Mouse (Mus musculus): ENCODE measurements around the gene Ssh1. TPM values are rescaled to one million over a fixed set of nuclear protein-coding genes. Genes with fewer than 3 reads are reported as not detected.

Ssh1 gene
- total RNA-seq, 1 experiment from 2014 or later, result 4.4 TPM

DNA sequence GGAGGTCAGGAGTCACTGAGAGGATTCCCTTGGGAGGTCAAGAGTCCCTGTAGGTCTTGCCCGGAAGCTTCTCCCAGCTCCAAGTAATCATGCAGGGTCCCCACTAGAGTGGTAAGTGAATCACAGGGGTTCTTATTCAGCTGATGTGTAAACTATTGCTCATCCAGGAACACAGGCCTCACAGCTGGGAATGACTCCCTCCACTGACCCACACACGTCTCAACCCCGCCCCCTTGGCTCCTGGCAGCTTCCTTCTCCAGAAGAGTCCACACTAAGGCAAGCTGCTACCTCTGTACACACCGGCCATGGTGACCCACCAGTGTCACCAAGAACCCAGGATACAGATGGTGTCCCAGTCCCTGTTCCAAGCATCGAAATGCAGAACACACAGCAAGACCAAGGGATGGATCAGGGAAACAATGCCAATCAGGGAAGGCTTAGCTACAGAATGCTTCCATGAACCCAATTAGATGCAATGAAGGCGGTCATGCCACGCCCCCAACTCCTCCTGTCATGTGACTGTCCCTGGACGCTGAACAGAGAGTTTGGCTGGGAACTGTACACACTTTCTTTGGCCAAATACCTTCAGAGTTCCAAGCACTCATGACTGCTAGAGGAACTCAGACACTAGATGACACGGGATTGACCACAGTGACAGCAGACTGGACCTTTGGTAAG is 18.0 kb downstream of the Ssh1 start:
- no peak for ATAC-seq (replicated peaks in 1 of 2; ENCODE audit: insufficient read depth in 1 of 2, low FRiP score in 2 of 2, low TSS enrichment in 1 of 2, low read depth in 1 of 2, poor library complexity in 2 of 2, severe bottlenecking in 2 of 2)

GRCm38 (mm10) chr5:113974576-113974975 is 19.1 kb downstream of the Ssh1 start:
- ATAC-seq (replicated peaks in 1 of 2; ENCODE audit: insufficient read depth in 1 of 2, low FRiP score in 2 of 2, low TSS enrichment in 1 of 2, low read depth in 1 of 2, poor library complexity in 2 of 2, severe bottlenecking in 2 of 2), result no peak

DNA sequence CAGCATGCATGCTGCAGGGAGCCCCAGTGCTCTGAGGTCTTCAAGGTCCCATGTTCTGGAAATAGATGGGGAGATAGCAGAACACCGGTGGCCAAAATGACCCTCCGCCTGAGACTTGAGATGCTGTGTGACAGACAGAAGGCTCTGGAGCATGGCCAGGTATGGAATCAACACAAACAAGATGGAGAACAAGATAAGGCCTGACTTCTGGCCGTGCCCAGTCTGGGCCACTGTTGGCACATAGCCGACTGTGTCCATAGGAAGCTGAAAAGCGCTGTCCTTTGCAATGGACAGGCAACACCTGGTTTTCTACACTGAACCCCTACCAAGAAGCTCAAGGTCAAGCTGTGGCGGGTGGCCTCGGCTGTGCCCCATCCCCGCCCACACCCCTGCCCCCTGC is 19.9 kb downstream of the Ssh1 start:
- no peak for ATAC-seq (replicated peaks in 1 of 2; ENCODE audit: insufficient read depth in 1 of 2, low FRiP score in 2 of 2, low TSS enrichment in 1 of 2, low read depth in 1 of 2, poor library complexity in 2 of 2, severe bottlenecking in 2 of 2)

GRCm38 (mm10) chr5:113972589-113973515 is 20.8 kb downstream of the Ssh1 start:
- ATAC-seq (replicated peaks in 1 of 2; ENCODE audit: insufficient read depth in 1 of 2, low FRiP score in 2 of 2, low TSS enrichment in 1 of 2, low read depth in 1 of 2, poor library complexity in 2 of 2, severe bottlenecking in 2 of 2), result no peak

- no peak for ATAC-seq (replicated peaks in 1 of 2; ENCODE audit: insufficient read depth in 1 of 2, low FRiP score in 2 of 2, low TSS enrichment in 1 of 2, low read depth in 1 of 2, poor library complexity in 2 of 2, severe bottlenecking in 2 of 2)
Observed at GRCm38 (mm10) chr5:113971434-113971960, 22.2 kb downstream of the Ssh1 start.

DNA sequence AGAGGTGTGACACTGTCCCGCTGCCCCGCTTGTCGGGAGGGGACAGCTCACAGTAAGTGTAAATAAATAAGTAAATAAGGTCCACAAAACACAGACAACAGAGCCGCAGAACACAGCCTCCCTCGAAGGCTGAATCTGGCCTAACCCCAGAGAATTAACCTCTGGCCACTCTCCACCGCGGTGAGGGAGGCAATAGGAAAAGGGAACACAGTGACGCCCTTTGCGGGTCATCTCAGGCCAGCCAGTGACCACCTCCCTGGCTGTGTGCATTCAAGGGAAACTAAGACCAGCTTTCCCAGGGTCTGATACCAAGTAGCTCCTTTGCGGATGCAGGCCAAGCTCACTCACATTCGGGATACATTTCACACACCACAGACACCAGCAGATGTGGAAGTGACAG is 25.3 kb downstream of the Ssh1 start:
- ATAC-seq (replicated peaks in 1 of 2; ENCODE audit: insufficient read depth in 1 of 2, low FRiP score in 2 of 2, low TSS enrichment in 1 of 2, low read depth in 1 of 2, poor library complexity in 2 of 2, severe bottlenecking in 2 of 2), result no peak

GRCm38 (mm10) chr5:113966452-113967150 is 27.1 kb downstream of the Ssh1 start:
- ATAC-seq (replicated peaks in 1 of 2; ENCODE audit: insufficient read depth in 1 of 2, low FRiP score in 2 of 2, low TSS enrichment in 1 of 2, low read depth in 1 of 2, poor library complexity in 2 of 2, severe bottlenecking in 2 of 2), result no peak

GRCm38 (mm10) chr5:113965659-113966185 is 28.0 kb downstream of the Ssh1 start:
- ATAC-seq (replicated peaks in 1 of 2; ENCODE audit: insufficient read depth in 1 of 2, low FRiP score in 2 of 2, low TSS enrichment in 1 of 2, low read depth in 1 of 2, poor library complexity in 2 of 2, severe bottlenecking in 2 of 2), result no peak

DNA sequence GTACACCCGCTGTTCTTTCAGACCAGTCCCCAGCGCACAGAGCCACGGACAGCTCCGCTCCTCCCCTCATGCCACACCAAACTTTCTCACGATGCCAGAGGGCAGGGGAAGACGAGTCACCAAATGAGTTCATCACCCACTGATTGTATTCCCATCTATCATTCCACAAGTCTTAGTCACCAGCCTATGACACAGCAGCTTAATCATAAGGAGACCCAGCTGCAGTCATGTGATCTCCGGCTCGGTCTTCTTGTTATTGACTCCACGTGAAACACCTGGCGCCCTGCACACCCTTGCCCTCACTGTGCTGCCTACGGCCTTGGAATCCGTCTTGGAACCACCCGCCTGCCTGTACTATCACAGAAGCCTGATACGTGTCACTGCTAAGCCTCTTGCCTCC is 28.7 kb downstream of the Ssh1 start:
- no peak for ATAC-seq (replicated peaks in 1 of 2; ENCODE audit: insufficient read depth in 1 of 2, low FRiP score in 2 of 2, low TSS enrichment in 1 of 2, low read depth in 1 of 2, poor library complexity in 2 of 2, severe bottlenecking in 2 of 2)

- no peak for ATAC-seq (replicated peaks in 1 of 2; ENCODE audit: insufficient read depth in 1 of 2, low FRiP score in 2 of 2, low TSS enrichment in 1 of 2, low read depth in 1 of 2, poor library complexity in 2 of 2, severe bottlenecking in 2 of 2)
Observed at GRCm38 (mm10) chr5:113961776-113962175, 31.9 kb downstream of the Ssh1 start.

GRCm38 (mm10) chr5:113960416-113960815 is 33.3 kb downstream of the Ssh1 start:
- no peak for ATAC-seq (replicated peaks in 1 of 2; ENCODE audit: insufficient read depth in 1 of 2, low FRiP score in 2 of 2, low TSS enrichment in 1 of 2, low read depth in 1 of 2, poor library complexity in 2 of 2, severe bottlenecking in 2 of 2)

DNA sequence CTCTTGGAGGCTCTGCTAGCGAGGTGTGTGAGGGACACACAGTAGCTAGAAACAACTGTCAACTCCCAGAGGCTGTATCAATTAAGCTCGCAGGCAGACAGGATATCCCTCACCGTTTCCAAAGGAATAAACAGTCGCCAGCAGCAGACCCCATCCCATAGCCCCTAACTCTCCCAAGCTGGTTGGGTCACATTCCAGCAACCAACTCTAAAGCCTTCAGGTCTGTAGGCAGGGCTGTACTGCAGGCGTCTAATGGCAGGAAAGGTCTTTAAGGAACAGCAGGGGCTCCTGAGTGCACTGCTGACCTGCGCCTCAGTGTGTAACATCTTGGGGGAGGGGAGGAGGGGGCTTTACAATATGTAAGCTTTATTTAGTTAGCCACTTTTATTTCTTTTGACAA is 34.7 kb downstream of the Ssh1 start:
- no peak for ATAC-seq (replicated peaks in 1 of 2; ENCODE audit: insufficient read depth in 1 of 2, low FRiP score in 2 of 2, low TSS enrichment in 1 of 2, low read depth in 1 of 2, poor library complexity in 2 of 2, severe bottlenecking in 2 of 2)

DNA sequence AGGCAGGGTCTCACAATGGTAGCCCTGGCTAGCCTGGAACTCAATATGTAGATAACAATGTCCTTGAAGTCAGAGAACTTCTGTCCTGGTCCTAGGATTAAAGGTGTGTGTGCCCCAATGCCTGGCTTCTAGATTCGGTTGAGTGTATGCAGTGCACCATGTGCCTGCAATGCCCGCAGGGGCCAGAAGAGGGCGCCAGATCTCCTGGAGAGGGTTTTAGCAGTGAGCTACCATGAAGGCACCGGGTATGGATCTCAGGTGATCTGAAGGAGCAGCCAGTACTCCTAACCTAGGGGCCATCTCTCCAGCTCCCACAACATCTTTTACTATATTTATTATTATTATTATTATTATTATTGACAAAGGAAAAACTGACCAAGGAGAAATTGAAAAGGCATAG is 37.2 kb downstream of the Ssh1 start:
- 0 out of 4 replicates have a peak, but pooled peaks of 1 of the 2 experiments have one; percentile 38 for ATAC-seq (replicated peaks in 1 of 2; ENCODE audit: insufficient read depth in 1 of 2, low FRiP score in 2 of 2, low TSS enrichment in 1 of 2, low read depth in 1 of 2, poor library complexity in 2 of 2, severe bottlenecking in 2 of 2)

DNA sequence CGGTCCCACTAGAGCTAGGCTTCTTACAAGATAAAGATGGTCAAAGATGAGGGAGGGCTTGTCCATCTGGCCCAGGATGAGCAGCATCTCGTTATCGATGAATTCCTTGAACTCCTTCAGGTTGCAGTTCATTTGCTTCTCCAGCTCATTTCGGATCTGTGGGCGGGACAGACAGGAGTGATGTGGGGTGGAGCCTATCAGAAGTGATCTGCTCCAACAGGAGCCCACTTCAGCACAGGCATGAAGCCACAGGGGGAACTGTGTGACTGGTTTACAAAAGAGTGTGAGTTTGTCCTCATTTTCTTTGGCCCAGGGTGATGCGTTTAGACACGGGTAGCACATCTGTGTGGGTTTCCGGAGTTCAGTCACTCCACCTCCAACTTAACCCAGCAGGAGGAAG is 38.0 kb downstream of the Ssh1 start:
- ATAC-seq (replicated peaks in 1 of 2; ENCODE audit: insufficient read depth in 1 of 2, low FRiP score in 2 of 2, low TSS enrichment in 1 of 2, low read depth in 1 of 2, poor library complexity in 2 of 2, severe bottlenecking in 2 of 2), result no peak

DNA sequence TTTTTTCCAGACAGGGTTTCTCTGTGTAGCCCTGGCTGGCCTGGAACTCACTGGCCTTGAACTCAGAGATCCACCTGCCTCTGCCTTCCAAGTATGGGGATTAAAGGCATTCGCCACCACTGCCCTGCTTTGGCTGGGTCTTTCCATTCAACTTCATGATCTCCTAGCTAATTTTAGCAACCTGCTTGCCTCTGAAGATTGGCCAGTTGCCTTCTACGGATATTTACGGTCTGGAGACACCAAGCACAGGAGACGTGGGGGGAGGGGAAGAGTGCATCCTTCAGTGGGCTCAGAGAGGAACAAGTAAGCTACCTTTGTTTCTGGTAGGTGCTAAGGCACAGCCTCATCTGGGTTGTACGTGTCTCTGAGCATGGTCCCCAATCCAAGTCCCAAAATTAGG is 38.4 kb downstream of the Ssh1 start:
- no peak for ATAC-seq (replicated peaks in 1 of 2; ENCODE audit: insufficient read depth in 1 of 2, low FRiP score in 2 of 2, low TSS enrichment in 1 of 2, low read depth in 1 of 2, poor library complexity in 2 of 2, severe bottlenecking in 2 of 2)

GRCm38 (mm10) chr5:113954421-113954820 is 39.3 kb downstream of the Ssh1 start:
- peak; percentile 38 to 48; a peak in 1 of 4 replicates for ATAC-seq (replicated peaks in 1 of 2; ENCODE audit: insufficient read depth in 1 of 2, low FRiP score in 2 of 2, low TSS enrichment in 1 of 2, low read depth in 1 of 2, poor library complexity in 2 of 2, severe bottlenecking in 2 of 2)

- ATAC-seq (replicated peaks in 1 of 2; ENCODE audit: insufficient read depth in 1 of 2, low FRiP score in 2 of 2, low TSS enrichment in 1 of 2, low read depth in 1 of 2, poor library complexity in 2 of 2, severe bottlenecking in 2 of 2), result peak; percentile 63 to 66
Observed at GRCm38 (mm10) chr5:113952519-113952918, 41.2 kb downstream of the Ssh1 start.

All from hematopoietic stem cell, adult 5-6 weeks (primary cell).